ENCODE assay signal across 21 mouse cellular contexts in genomic region chr14:11132637-11133474, GRCm38 (mm10). TPM values are rescaled to one million over a fixed set of nuclear protein-coding genes. Genes with fewer than 3 reads are reported as not detected.
DNase-seq lines count a peak whose midpoint lies in the region; ATAC-seq and TF ChIP-seq lines count a peak whose summit lies in the region.
"Had no signal": no experiment of that assay in that cellular context is flagged by ENCODE, and none has a peak within 500 bp of the region (broad histone marks: within the 10 kb centered on the region; RNA-seq: fewer than 3 reads in every experiment).

No protein-coding gene starts in this region.

- H3K9ac ChIP-seq in midbrain, postnatal 0 days (replicated peaks; ENCODE audit: low read length, poor library complexity, severe bottlenecking) = no peak overlapping the region
- no peak overlapping the region for H3K9ac ChIP-seq in midbrain, embryonic 13.5 days (replicated peaks)
- H3K9ac ChIP-seq: embryonic facial prominence, embryonic 15.5 days; limb, embryonic 15.5 days had no signal

- peak; percentile 15 for DNase-seq in cerebellum, adult 11-12 months
- no peak for DNase-seq in cerebellum, adult 9-11 months
- peak; percentile 53 for DNase-seq in kidney, adult 2 months
- no peak for DNase-seq in kidney, postnatal 4 days
- peak; percentile 55 for DNase-seq in midbrain, postnatal 0 days (ENCODE audit: low spot score)
- no peak for DNase-seq in gastrocnemius, postnatal 14 days
- no peak for DNase-seq in frontal cortex, postnatal 25 days (ENCODE audit: low spot score in 2 of 2)
- DNase-seq: adrenal gland, postnatal 14 days; heart, postnatal 36 days; lung, adult 2 months; midbrain, embryonic 14.5 days; right cerebral cortex, postnatal 25 days; thymus, postnatal 4 days had no signal

- TF ChIP-seq POLR2A in kidney, adult 2 months (IDR thresholded peaks at IDR 0.05; ENCODE audit: low read depth, low read length) = no peak

- H3K27ac ChIP-seq in kidney, adult 2 months (ENCODE audit: insufficient read depth, low read depth, low read length) = no peak overlapping the region
- no peak overlapping the region for H3K27ac ChIP-seq in midbrain, postnatal 0 days (ENCODE audit: low read depth, low read length)
- no peak overlapping the region for H3K27ac ChIP-seq in midbrain, embryonic 13.5 days
- H3K27ac ChIP-seq: embryonic facial prominence, embryonic 15.5 days; left cerebral cortex, adult 2 months; limb, embryonic 15.5 days; macrophage had no signal

- no peak overlapping the region for H3K4me2 ChIP-seq in midbrain, postnatal 0 days (ENCODE audit: low read depth, low read length, poor library complexity, severe bottlenecking)
- no peak overlapping the region for H3K4me2 ChIP-seq in midbrain, embryonic 13.5 days (replicated peaks)
- H3K4me2 ChIP-seq: embryonic facial prominence, embryonic 15.5 days; heart, embryonic 11.5 days; limb, embryonic 15.5 days had no signal

- intact Hi-C loops in gastrocnemius, postnatal 14 days (cut with DNase I; ENCODE audit: low total_unique reads) = no loop called here

- H3K36me3 ChIP-seq in kidney, adult 2 months (ENCODE audit: control insufficient read depth, insufficient read depth, low read length) = no peaks in the 10 kb centered on the region
- no peaks in the 10 kb centered on the region for H3K36me3 ChIP-seq in midbrain, postnatal 0 days (ENCODE audit: insufficient read depth, low read length)
- no peaks in the 10 kb centered on the region for H3K36me3 ChIP-seq in midbrain, embryonic 13.5 days
- H3K36me3 ChIP-seq: embryonic facial prominence, embryonic 15.5 days; limb, embryonic 15.5 days had no signal

- H3K4me3 ChIP-seq in kidney, adult 2 months (ENCODE audit: insufficient read depth, low read depth, low read length) = no peak overlapping the region
- H3K4me3 ChIP-seq in midbrain, postnatal 0 days (ENCODE audit: low read depth, low read length) = no peak overlapping the region
- no peak overlapping the region for H3K4me3 ChIP-seq in midbrain, embryonic 13.5 days (replicated peaks)
- H3K4me3 ChIP-seq: embryonic facial prominence, embryonic 15.5 days; left cerebral cortex, adult 2 months; limb, embryonic 15.5 days had no signal

- WGBS in kidney, adult 2 months = 76% methylated on average over 6 of the region's 6 CpGs
- WGBS in midbrain, postnatal 0 days = 89% methylated on average over 6 of the region's 6 CpGs
- 93% methylated on average over 6 of the region's 6 CpGs for WGBS in midbrain, embryonic 13.5 days

- H3K27me3 ChIP-seq in kidney, adult 2 months (replicated peaks; ENCODE audit: control insufficient read depth, insufficient read depth, low read length) = no peaks in the 10 kb centered on the region
- no peaks in the 10 kb centered on the region for H3K27me3 ChIP-seq in midbrain, postnatal 0 days (ENCODE audit: insufficient read depth, low read length)
- no peaks in the 10 kb centered on the region for H3K27me3 ChIP-seq in midbrain, embryonic 13.5 days
- H3K27me3 ChIP-seq: CH12.LX; embryonic facial prominence, embryonic 15.5 days; limb, embryonic 15.5 days had no signal

- TF ChIP-seq CTCF in kidney, adult 2 months (conservative IDR thresholded peaks at IDR 0.05; ENCODE audit: insufficient read depth, insufficient read length, low read depth, low read length) = no peak
- no peak for TF ChIP-seq CTCF in midbrain, postnatal 0 days (IDR thresholded peaks at IDR 0.05)

- H3K9me3 ChIP-seq in midbrain, postnatal 0 days (ENCODE audit: low read length) = no peaks in the 10 kb centered on the region
- no peaks in the 10 kb centered on the region for H3K9me3 ChIP-seq in midbrain, embryonic 13.5 days
- H3K9me3 ChIP-seq: embryonic facial prominence, embryonic 15.5 days; limb, embryonic 15.5 days had no signal

- H3K4me1 ChIP-seq in kidney, adult 2 months (ENCODE audit: control insufficient read depth, insufficient read depth, low read length) = peaks cover 14% of the 10 kb centered on the region
- H3K4me1 ChIP-seq in midbrain, postnatal 0 days (ENCODE audit: insufficient read depth, low read length) = no peaks in the 10 kb centered on the region
- H3K4me1 ChIP-seq in midbrain, embryonic 13.5 days (replicated peaks) = no peaks in the 10 kb centered on the region
- H3K4me1 ChIP-seq: embryonic facial prominence, embryonic 15.5 days; limb, embryonic 15.5 days had no signal

- no peak for ATAC-seq in midbrain, postnatal 0 days (ENCODE audit: low FRiP score)
- ATAC-seq in midbrain, embryonic 13.5 days = no peak
- ATAC-seq: intestine, postnatal 0 days had no signal

RNA-seq across cellular contexts. Expression of gene Fhit, which starts 29.0 kb away (rescaled TPM):
- 18.1 and 21.3 TPM in 2 replicates for polyA plus RNA-seq in kidney, adult 2 months (2012; rRNA removed)
- total RNA-seq in midbrain, postnatal 0 days (2014; rRNA removed) = 7.7 and 9.9 TPM in 2 replicates
- 11.2 and 11.8 TPM in 2 replicates for polyA plus RNA-seq in midbrain, postnatal 0 days (2015; fragmentation: Nextera tagmentation; extraction: Ambion mirVana)
- polyA plus RNA-seq in midbrain, embryonic 13.5 days (2015; fragmentation: Nextera tagmentation; extraction: Ambion mirVana) = 6.6 and 7.8 TPM in 2 replicates
- total RNA-seq in gastrocnemius, postnatal 14 days (2021) = 1 to 10 TPM; 3.7 to 5.7 TPM

Comparison
In these comparisons a context has a peak if more than half of its experiments do, and no peak if none do; other contexts are left out.
1. DNase-seq: peak in cerebellum, adult 11-12 months (single experiment), kidney, adult 2 months (single experiment) and midbrain, postnatal 0 days (single experiment); none in cerebellum, adult 9-11 months (single experiment), kidney, postnatal 4 days (0 of 2), gastrocnemius, postnatal 14 days (single experiment) and frontal cortex, postnatal 25 days (0 of 2).